Mouse (Mus musculus) right cerebral cortex, postnatal 4 days (tissue): Measurements from ENCODE around the gene Sf3b3.
A peak's percentile ranks its signal among the peaks of the same experiment; 100 is the strongest.
"Not testable (repeated sequence)": the region's sequence is repeated elsewhere in the genome, so short reads cannot be mapped to it uniquely, and the experiment has no call there.

ENCODE experiments used
- DNase-seq: peaks from one replicate; pipeline ENCODE4 v3.0.0-alpha.2; 2022

Sf3b3 gene

DNA sequence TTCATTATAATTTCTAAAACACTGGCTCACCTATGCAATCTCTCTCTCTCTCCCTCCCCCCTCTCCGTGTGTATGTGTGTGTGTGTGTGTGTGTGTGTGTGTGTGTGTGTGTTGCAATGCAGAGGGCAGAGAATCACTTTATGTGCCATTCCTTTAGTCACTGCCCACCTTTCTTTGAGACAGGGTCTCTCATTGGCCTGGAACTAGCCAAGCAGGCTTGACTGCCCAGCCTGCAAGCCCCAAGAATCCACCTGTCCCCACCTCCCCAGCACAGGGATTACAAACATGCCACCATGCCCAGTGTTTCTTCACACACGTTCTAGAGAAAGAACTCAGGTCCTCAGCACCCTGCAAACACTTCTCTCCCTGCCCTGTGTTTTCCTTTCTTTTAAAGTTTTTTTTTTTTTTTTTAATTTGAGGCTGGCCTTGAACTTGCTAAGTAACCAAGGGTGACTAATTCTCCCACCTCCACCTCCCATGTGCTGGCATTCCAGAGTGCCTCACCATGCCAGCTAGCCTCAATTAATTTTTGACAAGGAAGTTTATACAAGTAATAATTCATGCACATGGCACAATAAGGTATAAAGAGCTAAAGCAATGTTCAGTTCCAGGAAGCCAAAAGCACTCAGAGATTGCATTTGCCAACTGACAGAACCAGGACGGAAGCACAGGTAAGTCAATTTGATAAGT is 41.6 kb downstream of the Sf3b3 start:
- no peak for DNase-seq

DNA sequence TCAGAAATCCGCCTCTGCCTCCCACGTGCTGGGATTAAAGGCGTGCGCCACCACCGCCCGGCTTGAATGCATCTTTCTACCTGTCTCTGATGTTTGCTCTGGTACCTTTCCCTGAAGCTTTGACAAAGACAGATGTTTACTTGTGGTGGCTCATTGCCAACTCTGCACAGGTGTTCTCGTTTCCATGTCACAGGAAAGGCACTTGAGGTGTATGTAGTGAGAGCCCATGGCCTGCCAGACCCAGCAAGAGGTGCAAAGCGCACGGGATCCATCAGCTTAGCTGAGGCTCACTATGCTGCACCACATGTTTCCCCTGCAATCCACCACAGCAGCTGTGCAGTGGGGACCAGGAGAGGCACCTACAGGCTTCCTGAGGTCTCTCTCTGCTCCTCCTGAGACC is 42.7 kb downstream of the Sf3b3 start:
- no peak for DNase-seq

DNA sequence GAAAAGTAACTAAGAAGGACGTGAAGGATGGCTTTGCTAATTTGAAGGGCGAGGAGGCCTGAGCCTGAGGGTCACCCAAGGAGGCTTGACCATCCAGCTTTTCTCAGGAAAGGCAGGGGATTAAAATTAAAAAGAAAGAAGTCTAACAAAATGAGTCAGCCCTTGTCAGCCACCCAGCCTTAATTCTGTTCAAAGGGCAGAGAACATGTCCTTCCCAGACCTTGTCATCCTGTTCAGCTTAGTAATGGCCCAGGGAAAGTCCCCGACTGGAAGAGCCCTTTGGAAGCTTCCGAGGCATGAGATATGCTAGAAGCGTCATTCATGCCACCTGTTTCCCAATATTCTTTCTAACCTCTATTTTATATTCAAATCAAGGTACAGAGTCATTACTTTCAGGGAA is 43.6 kb downstream of the Sf3b3 start:
- no peak for DNase-seq

DNA sequence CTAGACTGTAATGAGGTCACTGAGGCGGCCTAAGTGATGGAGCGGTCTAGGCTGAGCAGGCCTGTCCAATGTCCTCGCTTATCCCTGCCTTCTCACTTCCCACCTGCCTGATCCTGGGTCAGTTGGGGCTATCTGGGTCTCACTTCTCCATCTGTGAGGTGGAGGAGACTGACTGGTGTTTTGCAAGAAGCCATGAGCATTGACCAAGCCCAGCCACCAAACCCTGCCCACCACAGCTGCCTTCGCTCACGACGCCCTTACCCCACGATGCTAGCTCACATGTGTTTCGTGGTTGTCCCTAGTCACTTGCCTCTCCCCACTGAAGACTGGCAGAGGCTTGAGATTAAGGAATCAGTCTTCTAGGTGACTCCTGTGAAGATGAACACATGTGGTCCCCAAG is 49.5 kb downstream of the Sf3b3 start:
- no peak for DNase-seq

DNA sequence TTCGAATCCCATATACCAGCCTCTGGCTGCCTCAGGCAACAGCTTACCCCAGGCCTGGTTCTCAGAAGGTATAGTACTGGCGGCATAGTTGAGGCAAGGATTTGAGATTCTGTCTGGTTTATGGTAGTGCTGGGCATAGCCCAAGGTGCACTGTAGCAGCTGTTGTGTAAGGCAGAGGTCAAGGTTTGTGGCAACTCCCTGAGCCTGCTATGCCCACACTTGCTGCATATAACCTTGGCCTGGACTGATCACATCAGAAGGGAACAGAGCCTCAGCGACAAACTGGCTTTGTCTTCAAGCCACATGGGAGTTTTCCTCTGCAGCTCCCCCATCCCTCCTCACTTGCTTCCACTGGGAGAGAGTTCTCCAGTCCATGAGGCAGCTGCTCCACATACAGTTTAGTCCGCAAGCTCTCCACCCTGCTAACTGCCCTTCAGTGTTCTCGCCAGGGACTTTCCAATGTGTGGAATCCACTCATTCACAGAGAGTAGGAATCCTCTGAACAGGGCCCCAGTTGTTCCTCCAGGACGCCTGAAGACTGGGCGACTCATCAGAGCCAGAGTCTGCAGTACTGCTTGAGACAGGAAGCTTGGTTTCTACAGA is 52.1 kb downstream of the Sf3b3 start:
- DNase-seq, result no peak

DNA sequence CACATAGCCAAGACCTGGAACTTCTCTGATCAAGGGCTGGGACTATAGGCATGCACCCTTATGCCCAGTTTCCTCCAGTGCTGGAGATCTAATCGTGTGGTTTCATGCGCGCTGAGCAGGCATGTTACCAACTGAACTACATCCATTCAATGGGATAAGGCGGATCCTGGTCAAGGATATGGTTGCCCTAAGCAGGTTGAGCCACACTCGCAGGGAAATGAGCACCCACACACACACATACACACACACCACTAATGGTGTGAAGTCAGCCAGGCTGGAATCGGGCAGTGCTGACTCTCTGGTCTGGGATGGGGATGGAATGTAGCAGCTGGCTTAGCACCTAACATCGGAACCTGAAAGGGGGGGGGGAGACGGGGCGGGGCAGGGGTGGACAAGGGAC is 52.7 kb downstream of the Sf3b3 start:
- no peak for DNase-seq

DNA sequence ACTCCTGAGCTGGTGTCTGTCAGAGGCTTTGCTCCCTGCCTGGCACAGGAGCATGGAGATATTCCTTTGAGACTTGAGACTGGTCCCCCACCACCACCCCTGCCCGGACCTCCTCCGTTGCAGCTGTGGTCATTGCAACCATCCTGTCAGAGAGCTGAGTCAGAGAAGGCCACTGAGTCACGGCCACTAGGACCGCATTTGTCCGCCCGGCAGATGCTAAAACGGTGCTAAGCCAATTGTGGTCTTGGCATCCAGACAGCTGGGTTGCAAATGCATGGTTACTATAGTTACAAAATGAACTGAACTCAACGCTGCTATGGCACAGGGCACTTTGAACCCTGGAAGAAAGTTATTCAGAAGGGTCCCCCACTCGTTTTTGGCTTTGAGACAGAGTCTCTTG is 53.1 kb downstream of the Sf3b3 start:
- no peak for DNase-seq

DNA sequence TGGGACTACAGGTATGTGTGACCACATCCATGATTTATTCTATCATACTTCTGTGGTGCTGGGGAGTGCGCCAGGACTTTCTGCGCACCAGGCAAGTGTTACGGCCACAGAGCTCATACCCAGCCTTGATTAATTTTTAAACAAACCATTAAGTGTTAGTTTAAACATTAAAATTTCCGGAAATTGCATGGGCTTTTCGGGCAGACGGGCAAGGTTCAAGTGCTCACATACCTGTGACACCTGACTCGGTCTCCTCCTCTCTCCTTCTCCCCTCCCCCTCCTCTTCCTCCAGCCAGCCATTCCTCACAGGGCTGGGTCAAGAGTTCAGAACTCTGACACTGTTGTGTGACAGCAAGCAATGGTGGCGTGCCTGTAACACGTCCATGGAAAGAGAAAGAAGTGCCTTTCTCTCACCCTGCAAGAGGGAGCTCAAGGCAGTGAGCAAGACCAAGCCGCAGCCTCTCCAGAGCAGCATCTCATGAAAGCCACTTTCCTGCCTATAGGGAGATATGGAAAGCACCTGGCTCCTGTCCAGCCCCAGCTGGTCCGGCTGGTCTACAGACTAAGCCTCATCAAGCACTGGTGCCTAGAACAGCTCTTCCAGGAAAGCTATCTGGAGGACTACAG is 53.9 kb downstream of the Sf3b3 start:
- DNase-seq, result peak; percentile 66

DNA sequence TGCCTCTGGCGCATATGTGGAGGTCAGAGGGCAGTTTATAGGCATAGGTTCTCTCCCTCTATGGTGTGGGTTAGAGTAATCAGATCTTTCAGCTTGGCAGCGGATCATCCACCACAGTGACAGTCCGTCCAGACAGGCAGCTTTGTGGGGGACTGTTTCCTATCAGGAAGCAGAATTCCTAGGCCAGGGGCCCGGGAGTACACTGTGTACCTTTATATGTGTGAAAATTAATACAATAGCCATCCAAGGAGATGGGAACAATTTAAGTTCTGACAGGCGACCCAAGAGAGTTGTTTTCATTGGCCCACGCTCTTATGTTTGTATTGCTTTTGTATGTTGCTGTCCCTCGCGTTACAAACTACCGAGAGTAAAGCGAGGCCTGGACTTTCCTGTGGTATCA is 55.4 kb downstream of the Sf3b3 start:
- DNase-seq, result no peak

DNA sequence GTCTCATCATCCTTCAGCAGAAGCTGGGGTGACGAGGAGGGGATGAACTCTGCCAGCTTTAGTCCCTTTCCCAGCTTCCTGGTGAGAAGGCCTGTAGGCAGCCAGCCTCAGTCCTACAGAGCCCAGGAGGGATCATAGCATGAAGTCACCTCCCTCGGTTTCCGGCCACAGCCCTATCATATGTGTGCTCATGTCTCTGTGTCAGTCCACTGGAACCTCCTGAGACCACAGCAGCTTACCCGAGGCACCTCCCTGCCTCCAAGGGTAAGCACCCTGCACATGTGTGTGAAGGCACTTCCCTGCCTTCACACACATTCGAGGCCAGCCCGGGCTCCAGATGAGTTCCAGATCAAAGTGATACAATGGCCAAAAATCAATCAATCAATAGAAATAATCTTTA is 56.3 kb downstream of the Sf3b3 start:
- DNase-seq, result no peak

DNA sequence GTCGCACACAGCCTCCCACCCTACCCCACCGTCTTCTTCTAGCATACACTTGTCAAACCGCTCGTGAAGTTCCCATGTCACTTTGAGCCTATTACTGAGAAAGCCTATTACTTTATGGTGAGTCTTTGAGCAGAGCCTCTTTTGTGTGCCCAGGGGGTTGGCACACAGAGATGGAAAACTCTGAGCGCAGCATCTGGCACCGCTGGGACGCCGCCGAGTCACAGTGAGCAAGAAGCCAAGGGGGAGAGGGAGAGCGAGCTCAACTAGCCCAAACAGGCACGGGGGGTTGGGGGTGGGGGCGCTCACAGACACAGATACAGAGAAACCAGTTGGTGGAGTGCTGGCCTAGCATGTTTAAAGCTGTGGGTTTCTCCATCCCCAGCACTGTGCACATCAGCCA is 57.0 kb downstream of the Sf3b3 start:
- DNase-seq, result no peak

DNA sequence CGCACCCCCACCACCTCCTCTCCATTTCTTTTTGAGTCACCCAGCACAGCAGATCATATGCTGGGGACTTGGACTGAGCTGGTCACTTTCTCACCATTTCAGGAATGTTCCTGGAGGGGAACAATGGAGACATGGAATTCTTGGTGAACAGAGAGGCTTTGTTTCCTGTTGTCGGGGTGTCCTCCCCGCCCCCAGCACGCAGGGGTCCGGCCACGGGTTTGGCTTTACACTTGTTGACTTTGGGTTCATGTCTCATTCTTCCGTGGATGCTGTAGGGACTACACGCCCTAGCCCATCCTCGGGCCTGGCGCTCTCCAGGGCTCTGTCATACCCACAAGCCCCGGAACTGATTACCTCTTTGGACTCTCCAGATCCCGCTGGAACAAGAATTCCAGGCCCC is 57.6 kb downstream of the Sf3b3 start:
- DNase-seq, result no peak

DNA sequence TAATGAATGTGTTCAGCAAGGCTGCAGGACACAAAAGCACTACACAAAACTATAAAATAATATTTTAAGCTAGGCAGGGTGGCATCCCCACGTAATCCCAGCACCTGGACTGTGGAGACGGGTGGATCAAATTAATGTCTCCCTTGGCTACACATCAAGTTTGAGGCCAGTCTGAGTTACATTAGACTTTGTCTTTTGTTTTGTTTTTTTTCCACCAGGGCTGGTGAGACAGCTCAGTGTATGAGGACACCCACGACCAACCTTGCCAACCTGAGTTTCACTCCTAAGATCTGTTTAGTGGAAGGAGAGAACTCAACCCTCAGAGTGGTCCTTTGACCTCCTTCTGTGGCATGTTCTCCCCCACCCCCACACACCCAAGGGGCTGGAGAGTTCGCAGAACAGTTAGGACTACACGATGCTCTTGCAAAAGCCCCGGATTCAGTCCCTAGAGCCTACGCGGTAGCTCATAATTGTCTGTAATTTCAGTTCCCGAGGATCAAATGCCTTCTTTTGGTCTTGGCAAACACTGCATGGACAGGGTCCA is 59.1 kb downstream of the Sf3b3 start:
- DNase-seq, result no peak

DNA sequence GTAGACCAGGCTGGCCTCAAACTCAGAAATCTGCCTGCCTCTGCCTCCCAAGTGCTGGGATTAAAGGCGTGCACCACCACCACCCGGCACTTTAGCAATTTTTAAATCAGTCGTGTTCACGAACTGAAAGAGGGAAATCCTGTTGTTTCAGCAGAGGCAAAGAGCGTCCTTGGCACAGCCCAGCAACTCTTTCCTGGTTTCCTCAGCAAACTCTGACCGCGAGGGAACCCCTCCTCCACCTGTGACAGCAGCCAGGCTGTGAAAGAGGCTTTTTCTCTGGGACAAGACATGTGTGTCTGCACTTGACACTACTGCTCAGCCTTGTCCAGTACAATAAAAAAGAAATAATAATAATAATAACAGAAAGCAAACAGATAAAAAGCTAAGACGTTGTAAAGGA is 59.7 kb downstream of the Sf3b3 start:
- DNase-seq, result no peak

DNA sequence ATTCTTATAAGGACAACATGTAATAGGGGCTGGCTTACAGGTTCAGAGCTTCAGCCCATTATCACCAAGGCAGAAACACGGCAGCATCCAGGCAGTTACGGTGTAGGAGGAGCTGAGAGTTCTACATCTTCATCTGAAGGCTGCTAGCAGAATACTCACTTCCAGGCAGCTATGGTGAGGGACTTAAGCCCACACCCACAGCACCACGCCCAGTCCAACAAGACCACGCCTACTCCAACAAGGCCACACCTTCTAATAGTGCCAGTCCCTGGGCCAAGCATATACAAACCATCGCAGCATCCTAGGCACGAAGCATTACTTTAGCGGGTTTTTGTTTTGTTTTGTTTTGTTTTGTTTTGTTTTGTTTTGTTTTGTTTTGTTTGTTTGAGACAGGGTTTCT is 60.1 kb downstream of the Sf3b3 start:
- not testable (repeated sequence) for DNase-seq

DNA sequence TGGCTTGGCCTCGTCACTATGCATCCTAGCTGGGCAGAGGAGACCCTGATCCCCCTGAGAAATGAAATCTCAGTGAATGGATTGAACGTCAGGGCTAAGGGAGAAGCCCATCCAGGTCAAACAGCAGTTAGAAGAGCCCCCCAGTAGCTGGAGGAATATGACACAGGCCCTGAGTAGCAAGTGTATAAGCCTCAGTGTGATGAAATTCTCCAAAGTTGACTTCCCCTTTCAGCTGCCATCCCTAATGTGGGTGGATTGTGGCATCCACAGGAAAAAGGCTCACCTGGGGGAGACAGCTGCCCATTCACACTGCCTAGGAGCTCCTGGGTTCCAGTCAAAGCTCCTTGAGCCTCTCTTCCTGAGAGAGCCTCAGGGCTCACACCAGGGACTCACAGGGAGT is 61.2 kb downstream of the Sf3b3 start:
- DNase-seq, result no peak

DNA sequence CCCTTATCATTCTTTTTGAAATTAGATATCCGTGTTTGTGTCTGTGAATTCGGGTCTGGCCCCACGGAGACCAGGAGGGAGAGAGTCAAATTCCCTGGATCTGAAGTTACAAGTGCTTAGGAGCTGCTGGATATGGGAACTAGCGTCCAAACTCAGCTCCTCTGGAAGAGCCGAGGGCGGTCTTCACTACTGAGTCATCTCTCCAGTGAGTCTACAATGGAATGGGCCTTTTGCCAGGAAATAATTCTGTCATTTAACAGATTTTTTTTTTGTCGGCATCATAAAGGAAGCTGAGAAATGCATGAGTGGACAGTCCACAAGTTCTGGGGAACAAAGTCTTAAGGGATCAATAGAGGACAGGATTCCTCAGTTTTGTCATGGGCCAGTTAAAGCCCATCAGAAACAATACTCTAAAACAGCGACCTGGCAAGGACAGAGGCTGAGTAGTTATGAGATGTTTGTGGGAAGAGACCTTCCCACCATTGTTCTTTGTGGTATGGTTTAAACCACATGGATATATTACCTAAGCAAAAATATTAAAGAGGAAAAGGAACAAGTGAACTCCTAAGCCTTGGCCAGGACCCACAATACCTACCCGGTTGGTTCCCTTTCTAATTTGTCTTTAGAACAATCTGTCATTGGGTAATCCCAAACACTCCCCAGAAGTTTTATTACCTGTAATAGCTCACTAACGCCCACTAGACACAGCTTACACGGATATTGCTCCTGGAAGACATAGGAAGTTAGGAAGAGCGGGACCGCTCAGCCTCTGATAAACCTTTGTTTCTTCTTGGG is 66.5 kb downstream of the Sf3b3 start:
- DNase-seq, result no peak

DNA sequence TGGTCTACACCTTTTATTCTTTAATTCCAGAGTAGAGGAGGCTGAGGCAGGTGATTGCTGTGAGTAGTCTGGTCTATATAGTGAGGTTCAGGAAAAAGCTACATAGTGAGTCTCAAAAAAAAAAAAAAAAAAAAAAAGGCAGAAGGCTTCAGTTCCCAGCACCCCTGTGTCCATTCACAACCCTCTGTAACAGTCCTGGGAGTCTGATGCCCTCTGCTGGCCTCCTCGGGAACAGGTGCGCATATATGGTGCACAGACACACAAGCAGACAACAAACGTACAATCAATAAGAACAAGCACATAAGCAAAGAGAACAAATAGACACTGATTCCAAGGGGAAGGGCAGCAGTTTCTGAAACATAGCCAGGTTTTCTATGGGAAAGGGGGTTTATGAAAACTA is 70.3 kb downstream of the Sf3b3 start:
- DNase-seq, result no peak

DNA sequence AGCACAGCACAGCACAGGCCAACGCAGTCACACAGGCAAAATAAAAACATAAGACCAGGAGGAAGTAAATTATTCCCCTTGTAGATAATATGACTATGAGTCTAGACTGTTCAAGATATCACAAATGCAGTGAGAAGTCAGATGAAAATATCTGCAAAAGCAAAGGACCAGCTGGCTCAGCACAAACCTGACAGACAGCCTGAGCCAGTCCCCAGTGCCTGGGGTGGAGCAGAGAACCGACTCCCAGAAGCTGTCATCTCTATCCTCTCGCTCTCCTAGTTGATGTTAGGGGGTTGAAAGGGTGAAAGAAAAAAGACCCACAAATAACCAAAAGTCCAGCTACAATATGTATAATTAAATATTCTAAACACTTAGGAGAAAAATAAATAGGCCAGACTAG is 70.9 kb downstream of the Sf3b3 start:
- no peak for DNase-seq

DNA sequence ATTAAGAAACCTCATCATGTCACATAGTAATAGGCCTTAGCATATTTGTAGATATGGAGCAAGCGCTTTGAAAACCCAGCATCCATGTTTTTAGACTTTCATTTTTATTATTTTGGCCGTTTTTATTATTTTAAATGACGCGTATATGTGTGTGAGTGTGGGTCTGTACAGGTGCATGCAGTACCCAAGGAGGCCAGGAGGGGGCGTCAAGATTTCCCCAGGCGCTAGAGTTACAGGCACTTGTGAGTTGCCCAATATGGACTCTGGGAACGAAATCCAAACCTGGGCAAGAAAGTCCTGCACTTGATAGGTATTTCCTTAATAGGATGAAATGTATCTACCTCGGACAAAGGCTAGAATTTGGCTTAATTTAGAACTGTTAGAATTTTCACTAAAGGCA is 71.3 kb downstream of the Sf3b3 start:
- DNase-seq, result no peak

DNA sequence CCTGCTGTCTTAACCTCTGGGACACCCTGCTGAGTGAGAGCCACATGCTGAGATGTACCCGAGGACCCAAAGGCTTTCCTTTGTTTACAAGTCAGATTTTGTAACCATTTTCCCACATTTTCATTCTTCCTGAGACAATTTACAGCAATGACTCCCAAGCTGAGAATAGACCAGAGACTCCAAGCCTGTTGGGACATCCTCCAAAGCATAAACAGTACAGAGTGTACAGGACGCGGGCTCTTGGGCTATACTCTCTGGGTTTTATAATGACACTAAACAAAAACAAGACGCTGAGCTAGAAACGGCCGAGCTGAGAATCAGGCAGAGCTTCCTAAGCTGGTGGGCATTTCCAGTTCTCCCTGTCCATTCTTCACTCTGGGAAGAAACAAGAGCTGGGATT is 71.9 kb downstream of the Sf3b3 start:
- DNase-seq, result no peak

DNA sequence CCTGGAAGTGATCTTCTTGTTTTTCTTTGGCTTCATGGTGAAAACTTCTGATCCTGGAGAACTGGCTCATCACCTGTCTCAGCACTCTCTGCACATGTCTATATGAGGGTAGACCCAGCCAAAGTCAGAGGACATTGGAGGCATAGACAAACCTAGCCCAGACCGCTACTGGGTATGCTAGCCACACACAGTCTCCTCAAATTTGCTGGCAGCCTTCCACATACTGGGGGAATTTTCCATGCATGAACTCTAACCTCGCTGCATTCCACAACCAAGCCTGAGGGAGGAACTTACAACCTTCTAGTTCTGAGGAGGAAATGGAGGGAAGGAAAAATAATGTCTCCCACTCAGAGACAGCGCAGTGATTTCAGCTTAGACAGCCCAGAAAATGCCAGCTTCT is 72.5 kb downstream of the Sf3b3 start:
- no peak for DNase-seq

DNA sequence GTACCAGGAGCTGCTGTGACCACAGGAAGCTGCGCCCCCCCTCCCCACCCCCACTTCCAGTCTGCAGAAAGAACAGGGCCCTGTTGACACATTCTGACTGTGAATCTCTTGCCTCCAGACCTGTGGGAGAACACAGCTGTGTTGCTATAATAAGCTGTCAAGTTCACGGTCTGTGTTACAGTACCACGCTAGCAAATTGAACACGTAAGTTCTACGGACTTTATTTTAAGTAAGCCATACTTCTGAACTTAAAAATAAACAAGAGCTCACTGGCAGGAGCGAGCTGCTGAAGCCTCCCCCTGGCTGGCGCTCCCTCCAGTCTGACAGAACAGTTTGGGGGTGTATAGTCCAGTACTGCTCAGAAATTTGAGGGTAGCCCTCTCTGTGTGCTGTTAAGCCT is 74.1 kb downstream of the Sf3b3 start:
- DNase-seq, result no peak

DNA sequence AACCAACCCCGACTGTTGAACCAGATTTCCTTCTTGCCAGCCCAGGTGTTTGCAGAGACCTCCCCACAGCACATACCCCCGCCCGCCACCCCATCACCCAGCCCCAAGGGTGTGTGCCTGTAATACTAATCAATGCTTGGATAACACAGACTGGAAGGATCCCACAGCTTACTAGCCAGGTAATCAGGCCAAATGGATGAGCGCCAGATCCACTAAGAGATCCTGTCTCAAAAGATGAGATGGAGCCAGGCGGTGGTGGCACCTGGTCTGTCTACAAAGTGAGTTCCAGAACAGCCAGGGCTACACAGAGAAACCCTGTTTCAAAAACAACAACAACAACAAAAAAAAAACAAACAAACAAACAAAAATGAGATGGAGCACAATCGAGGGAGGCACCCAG is 79.3 kb downstream of the Sf3b3 start:
- DNase-seq, result no peak
